Mouse (Mus musculus): Measurements from ENCODE around the gene Mindy1. TPM values are rescaled to one million over a fixed set of nuclear protein-coding genes. Genes with fewer than 3 reads are reported as not detected.

The Mindy1 gene
- 37.2 and 47.3 TPM in 2 replicates for polyA plus RNA-seq (2014; fragmentation: Nextera tagmentation; extraction: Ambion mirVana)

DNA sequence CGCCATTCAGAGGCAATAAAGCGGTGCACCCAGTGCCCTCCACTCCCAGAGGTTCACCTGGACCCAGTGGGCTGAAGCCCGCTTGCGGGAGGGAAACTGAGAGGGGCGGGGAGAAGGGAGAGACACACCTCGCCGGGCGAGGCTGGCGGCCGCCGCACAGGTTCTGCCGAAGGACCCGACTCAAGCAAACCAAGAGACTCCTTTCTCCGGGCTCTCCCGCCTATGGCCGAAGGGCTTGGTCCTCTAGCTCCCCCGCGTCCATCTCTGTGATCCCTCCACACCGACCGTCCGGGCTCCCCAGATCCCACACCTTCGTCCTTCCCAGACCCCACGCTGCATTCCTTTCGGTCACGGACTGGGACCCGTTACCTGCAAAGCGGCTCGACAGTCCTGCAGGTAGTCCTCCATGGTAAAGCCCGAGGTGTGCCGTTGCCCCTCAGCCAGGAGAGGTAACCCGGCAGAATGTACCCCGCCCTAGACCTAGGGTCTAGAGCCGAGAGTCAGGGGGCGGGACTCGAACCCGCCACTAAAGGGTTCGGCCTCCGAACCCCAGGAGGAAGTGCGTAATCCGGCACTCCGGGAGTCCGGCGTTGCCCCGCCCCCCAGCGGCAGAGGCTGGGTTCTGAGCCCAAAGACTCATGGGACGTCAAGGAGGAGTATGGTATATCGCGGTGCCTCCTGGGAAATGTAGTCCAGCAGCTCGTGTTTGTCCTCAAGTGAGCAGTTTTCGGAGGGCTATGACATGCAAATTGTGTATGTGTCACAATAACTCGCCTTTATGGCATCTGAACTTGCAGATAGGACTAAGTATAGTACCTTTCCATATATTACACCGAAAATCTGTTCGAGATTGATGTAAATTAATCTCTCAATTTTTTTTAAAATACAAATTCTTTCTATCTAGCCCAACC, at the start of gene Mindy1, which contains the start of gene Prune1:
Gene Mindy1, plus strand, starts transcription at position 130 of the 911 bp plus-strand sequence.
Gene Prune1, minus strand, starts transcription at position 861 of the 911 bp plus-strand sequence.
- H3K4me1 ChIP-seq (ENCODE audit: control insufficient read depth, insufficient read depth, low read length), result peaks cover 21% of the 10 kb centered on the region
- ATAC-seq (ENCODE audit: low read depth), result peak; percentile 90
- H3K36me3 ChIP-seq (ENCODE audit: control insufficient read depth, insufficient read depth, low read length), result no peaks in the 10 kb centered on the region
- no peaks in the 10 kb centered on the region for H3K27me3 ChIP-seq (ENCODE audit: control insufficient read depth, insufficient read depth, low read length)
- peak within 1 kb of the TSS; percentile 88 for H3K9ac ChIP-seq (replicated peaks; ENCODE audit: low read depth, low read length)
- WGBS, result under 1% methylated on average over 53 of the region's 53 CpGs
- peak within 1 kb of the TSS; percentile 88 for H3K27ac ChIP-seq (ENCODE audit: low read depth, low read length)
- peak within 1 kb of the TSS; percentile 57 for H3K4me3 ChIP-seq (ENCODE audit: low read depth, low read length)
- peak within 1 kb of the TSS; percentile 57 for H3K4me2 ChIP-seq (ENCODE audit: low read depth, low read length)
- no peaks in the 10 kb centered on the region for H3K9me3 ChIP-seq (ENCODE audit: control insufficient read depth, low read length)

GRCm38 (mm10) chr3:95232771-95233170, 48.4 kb upstream of the Mindy1 start:
- no peak for ATAC-seq (ENCODE audit: low read depth)
- Histone ChIP-seq H3K9me3 (ENCODE audit: control insufficient read depth, low read length) (no peaks in the 10 kb centered on the region), H3K4me1 (ENCODE audit: control insufficient read depth, insufficient read depth, low read length) (peaks cover 27% of the 10 kb centered on the region), H3K27me3 (ENCODE audit: control insufficient read depth, insufficient read depth, low read length) (no peaks in the 10 kb centered on the region), H3K9ac (replicated peaks; ENCODE audit: low read depth, low read length) (no peak overlapping the region), H3K36me3 (ENCODE audit: control insufficient read depth, insufficient read depth, low read length) (peaks cover 37% of the 10 kb centered on the region), H3K27ac (ENCODE audit: low read depth, low read length) (no peak overlapping the region), H3K4me2 (ENCODE audit: low read depth, low read length) (no peak overlapping the region), H3K4me3 (ENCODE audit: low read depth, low read length) (no peak overlapping the region)
- WGBS, result 96% methylated on average over 7 of the region's 7 CpGs

DNA sequence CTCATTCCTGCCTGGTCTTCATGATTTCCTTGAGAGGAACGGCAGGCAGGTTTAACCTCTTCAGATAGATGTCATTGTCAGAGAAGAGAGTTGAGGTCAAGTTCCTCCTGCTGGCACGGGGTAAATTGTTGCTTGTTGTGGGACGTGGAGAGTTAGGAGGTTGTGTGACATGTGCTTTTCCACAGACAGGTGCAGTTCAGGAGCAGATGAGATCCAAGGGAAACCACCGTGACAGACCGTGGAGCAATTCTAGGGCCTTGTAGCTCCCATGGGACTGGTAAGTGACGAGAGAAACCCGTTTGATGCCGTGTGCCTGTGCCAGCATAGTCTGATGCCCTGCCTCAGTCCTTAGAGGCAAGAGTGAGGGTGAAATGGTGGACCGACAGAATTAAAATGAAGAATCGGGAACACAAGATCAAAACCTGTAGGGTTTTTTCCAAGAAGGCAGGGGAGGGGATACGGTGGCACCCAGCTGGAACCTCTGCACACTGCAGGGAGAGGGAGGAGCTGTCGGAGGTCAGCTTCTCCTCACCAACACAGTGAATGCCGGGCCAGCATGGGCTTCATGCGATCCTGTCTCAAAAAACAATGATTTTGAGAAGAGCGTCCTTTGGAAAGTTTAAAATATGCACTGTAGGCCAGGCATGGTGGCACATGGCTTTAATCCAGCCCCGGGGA, 47.7 kb upstream of the Mindy1 start:
- Histone ChIP-seq H3K4me1 (ENCODE audit: control insufficient read depth, insufficient read depth, low read length) (peaks cover 27% of the 10 kb centered on the region), H3K36me3 (ENCODE audit: control insufficient read depth, insufficient read depth, low read length) (peaks cover 37% of the 10 kb centered on the region), H3K4me2 (ENCODE audit: low read depth, low read length) (no peak overlapping the region), H3K27me3 (ENCODE audit: control insufficient read depth, insufficient read depth, low read length) (no peaks in the 10 kb centered on the region), H3K9ac (replicated peaks; ENCODE audit: low read depth, low read length) (no peak overlapping the region), H3K9me3 (ENCODE audit: control insufficient read depth, low read length) (no peaks in the 10 kb centered on the region), H3K4me3 (ENCODE audit: low read depth, low read length) (no peak overlapping the region), H3K27ac (ENCODE audit: low read depth, low read length) (no peak overlapping the region)
- ATAC-seq (ENCODE audit: low read depth), result no peak
- 74% methylated on average over 16 of the region's 16 CpGs for WGBS

DNA sequence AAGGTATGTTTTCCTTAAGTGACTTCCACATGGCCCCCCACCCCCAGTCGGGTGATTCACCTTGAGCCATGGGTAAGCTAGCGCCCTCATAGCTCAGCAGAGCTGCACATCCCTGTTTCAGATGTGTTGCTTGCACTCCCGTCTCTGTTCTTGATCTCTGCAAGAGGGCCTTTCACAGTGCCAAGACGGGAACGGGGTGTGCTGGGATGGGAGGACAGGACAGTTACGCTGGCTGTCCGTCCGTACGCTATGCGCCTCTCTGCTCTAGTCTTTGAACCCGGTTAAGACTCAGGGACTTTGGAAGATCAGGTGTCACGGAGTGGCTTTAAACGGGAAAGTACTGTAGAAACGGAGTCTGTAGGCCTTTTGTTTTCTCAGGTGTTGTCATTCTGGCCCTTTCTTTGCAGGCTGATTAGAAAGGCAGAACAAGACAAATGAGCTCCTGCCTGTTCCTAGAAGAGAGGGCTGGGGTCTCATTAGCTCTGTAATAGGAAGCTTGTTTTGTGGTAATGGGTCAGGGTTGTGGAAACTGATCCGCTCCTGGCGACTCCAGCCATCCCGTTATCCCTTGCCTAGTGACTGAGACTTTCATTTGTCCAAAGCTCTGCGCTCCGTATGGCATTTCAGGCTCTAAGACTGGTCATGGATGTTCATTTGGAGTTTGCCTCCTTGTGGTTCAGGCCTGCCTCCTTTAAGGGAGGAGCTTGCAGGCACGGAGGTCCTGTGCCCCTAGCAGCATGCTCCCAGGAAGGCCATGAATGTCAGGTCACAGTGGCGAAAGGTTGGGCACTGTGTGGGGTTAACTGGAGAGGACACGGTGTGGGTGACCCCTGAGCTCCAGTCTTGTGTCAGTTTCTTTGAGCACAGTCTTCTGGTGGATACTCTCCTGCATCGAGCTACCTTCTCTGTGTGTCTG, 45.5 kb upstream of the Mindy1 start:
- Histone ChIP-seq H3K36me3 (ENCODE audit: control insufficient read depth, insufficient read depth, low read length) (peaks cover 37% of the 10 kb centered on the region), H3K27ac (ENCODE audit: low read depth, low read length) (no peak overlapping the region), H3K27me3 (ENCODE audit: control insufficient read depth, insufficient read depth, low read length) (no peaks in the 10 kb centered on the region), H3K4me3 (ENCODE audit: low read depth, low read length) (no peak overlapping the region), H3K4me2 (ENCODE audit: low read depth, low read length) (no peak overlapping the region), H3K9me3 (ENCODE audit: control insufficient read depth, low read length) (no peaks in the 10 kb centered on the region), H3K4me1 (ENCODE audit: control insufficient read depth, insufficient read depth, low read length) (peaks cover 15% of the 10 kb centered on the region), H3K9ac (replicated peaks; ENCODE audit: low read depth, low read length) (no peak overlapping the region)
- 83% methylated on average over 23 of the region's 23 CpGs for WGBS
- ATAC-seq (ENCODE audit: low read depth), result no peak

GRCm38 (mm10) chr3:95237541-95238099, 43.5 kb upstream of the Mindy1 start:
- Histone ChIP-seq H3K4me1 (ENCODE audit: control insufficient read depth, insufficient read depth, low read length) (no peaks in the 10 kb centered on the region), H3K4me3 (ENCODE audit: low read depth, low read length) (no peak overlapping the region), H3K9me3 (ENCODE audit: control insufficient read depth, low read length) (no peaks in the 10 kb centered on the region), H3K9ac (replicated peaks; ENCODE audit: low read depth, low read length) (no peak overlapping the region), H3K36me3 (ENCODE audit: control insufficient read depth, insufficient read depth, low read length) (peaks cover 31% of the 10 kb centered on the region), H3K4me2 (ENCODE audit: low read depth, low read length) (no peak overlapping the region), H3K27ac (ENCODE audit: low read depth, low read length) (no peak overlapping the region), H3K27me3 (ENCODE audit: control insufficient read depth, insufficient read depth, low read length) (no peaks in the 10 kb centered on the region)
- no peak for ATAC-seq (ENCODE audit: low read depth)
- WGBS, result 89% methylated on average over 8 of the region's 8 CpGs

GRCm38 (mm10) chr3:95239022-95239421, 42.1 kb upstream of the Mindy1 start:
- H3K9me3 ChIP-seq (ENCODE audit: control insufficient read depth, low read length), result no peaks in the 10 kb centered on the region
- 92% methylated on average over 6 of the region's 6 CpGs for WGBS
- no peak overlapping the region for H3K4me3 ChIP-seq (ENCODE audit: low read depth, low read length)
- H3K36me3 ChIP-seq (ENCODE audit: control insufficient read depth, insufficient read depth, low read length), result peaks cover 21% of the 10 kb centered on the region
- no peak for ATAC-seq (ENCODE audit: low read depth)
- H3K9ac ChIP-seq (replicated peaks; ENCODE audit: low read depth, low read length), result no peak overlapping the region
- H3K27me3 ChIP-seq (ENCODE audit: control insufficient read depth, insufficient read depth, low read length), result no peaks in the 10 kb centered on the region
- no peak overlapping the region for H3K4me2 ChIP-seq (ENCODE audit: low read depth, low read length)
- H3K4me1 ChIP-seq (ENCODE audit: control insufficient read depth, insufficient read depth, low read length), result no peaks in the 10 kb centered on the region
- H3K27ac ChIP-seq (ENCODE audit: low read depth, low read length), result no peak overlapping the region

- 93% methylated on average over 12 of the region's 12 CpGs for WGBS
- ATAC-seq (ENCODE audit: low read depth), result no peak
These were observed 41.2 kb upstream of the Mindy1 start for GRCm38 (mm10) chr3:95239971-95240370.

DNA sequence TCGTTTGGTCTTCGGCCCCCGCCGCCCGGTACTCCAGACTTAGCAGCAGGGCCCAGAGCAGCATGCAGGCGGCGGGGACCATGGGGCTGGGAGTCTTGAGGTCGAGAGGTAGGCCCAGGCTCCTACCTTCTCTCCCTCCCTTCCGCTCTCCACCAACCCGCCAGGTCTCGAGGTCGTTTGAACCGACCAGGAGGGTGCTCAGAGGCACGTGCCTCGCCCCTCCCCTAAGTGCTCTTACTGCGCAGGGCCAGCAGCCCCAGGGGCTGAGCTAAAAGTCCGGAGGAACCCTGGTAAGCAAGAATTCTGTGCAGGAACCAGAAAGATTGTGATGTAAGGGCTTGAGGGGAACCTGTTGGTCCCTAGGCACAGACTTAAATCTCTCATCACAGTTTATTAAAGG, 40.2 kb upstream of the Mindy1 start:
- no peak for ATAC-seq (ENCODE audit: low read depth)
- Histone ChIP-seq H3K36me3 (ENCODE audit: control insufficient read depth, insufficient read depth, low read length) (0 out of 2 replicates have a peak, but pooled peaks cover 3% of the 10 kb centered on the region), H3K9ac (replicated peaks; ENCODE audit: low read depth, low read length) (no peak overlapping the region), H3K4me1 (ENCODE audit: control insufficient read depth, insufficient read depth, low read length) (no peaks in the 10 kb centered on the region), H3K27me3 (ENCODE audit: control insufficient read depth, insufficient read depth, low read length) (no peaks in the 10 kb centered on the region), H3K4me2 (ENCODE audit: low read depth, low read length) (no peak overlapping the region), H3K4me3 (ENCODE audit: low read depth, low read length) (no peak overlapping the region), H3K27ac (ENCODE audit: low read depth, low read length) (no peak overlapping the region), H3K9me3 (ENCODE audit: control insufficient read depth, low read length) (no peaks in the 10 kb centered on the region)
- 41% methylated on average over 17 of the region's 17 CpGs for WGBS

More at GRCm38 (mm10) chr3:95239971-95240370, 41.2 kb upstream of the Mindy1 start:
- Histone ChIP-seq H3K27ac (ENCODE audit: low read depth, low read length) (no peak overlapping the region), H3K4me1 (ENCODE audit: control insufficient read depth, insufficient read depth, low read length) (no peaks in the 10 kb centered on the region), H3K4me3 (ENCODE audit: low read depth, low read length) (no peak overlapping the region), H3K9ac (replicated peaks; ENCODE audit: low read depth, low read length) (no peak overlapping the region), H3K4me2 (ENCODE audit: low read depth, low read length) (no peak overlapping the region), H3K27me3 (ENCODE audit: control insufficient read depth, insufficient read depth, low read length) (no peaks in the 10 kb centered on the region), H3K36me3 (ENCODE audit: control insufficient read depth, insufficient read depth, low read length) (peaks cover 11% of the 10 kb centered on the region), H3K9me3 (ENCODE audit: control insufficient read depth, low read length) (no peaks in the 10 kb centered on the region)

Data from neural tube, embryonic 14.5 days (tissue).